Mouse (Mus musculus) inflammation-experienced regulatory T-cells, adult 6 months (primary cell): ENCODE data around the gene Dhrs9. TPM values are rescaled to one million over a fixed set of nuclear protein-coding genes. Genes with fewer than 3 reads are reported as not detected.
A peak's percentile ranks its signal among the peaks of the same experiment; 100 is the strongest.
"Not testable (repeated sequence)": the region's sequence is repeated elsewhere in the genome, so short reads cannot be mapped to it uniquely, and the experiment has no call there.

ENCODE experiments used
- ATAC-seq: one replicate; pipeline ENCODE4 v1.8.0; 2017
- polyA plus RNA-seq, 3 experiments: library from polyadenylated mRNA; unstranded; fragments of 100-300 nt; shearing (Covaris generic); gene quantifications; one replicate each; pipeline ENCODE4 v1.2.1; 2017

Gene Dhrs9
- not detected for polyA plus RNA-seq

DNA sequence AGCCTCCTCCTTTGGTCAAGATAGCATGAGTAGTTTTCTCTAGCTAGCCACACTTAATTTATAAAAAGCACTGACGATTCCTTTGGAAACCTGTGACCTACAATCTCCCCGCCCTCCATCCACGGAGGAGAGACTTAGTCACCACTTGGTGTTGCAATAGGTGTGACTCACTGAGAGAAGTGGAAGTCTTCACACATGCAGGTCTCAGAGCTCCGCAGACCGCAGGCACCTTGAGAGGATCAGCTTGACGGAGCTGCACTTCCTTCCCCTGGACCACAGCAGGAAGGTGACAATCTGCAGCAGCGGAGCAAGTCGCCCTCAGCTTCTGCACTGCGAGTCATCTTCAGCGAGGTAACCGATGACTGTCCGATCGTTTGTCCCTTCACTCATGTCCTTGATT is at the start of gene Dhrs9:
Gene Dhrs9 (plus strand): TSS at position 165 of the 400 bp plus-strand sequence.
- peak; percentile 48 for ATAC-seq

DNA sequence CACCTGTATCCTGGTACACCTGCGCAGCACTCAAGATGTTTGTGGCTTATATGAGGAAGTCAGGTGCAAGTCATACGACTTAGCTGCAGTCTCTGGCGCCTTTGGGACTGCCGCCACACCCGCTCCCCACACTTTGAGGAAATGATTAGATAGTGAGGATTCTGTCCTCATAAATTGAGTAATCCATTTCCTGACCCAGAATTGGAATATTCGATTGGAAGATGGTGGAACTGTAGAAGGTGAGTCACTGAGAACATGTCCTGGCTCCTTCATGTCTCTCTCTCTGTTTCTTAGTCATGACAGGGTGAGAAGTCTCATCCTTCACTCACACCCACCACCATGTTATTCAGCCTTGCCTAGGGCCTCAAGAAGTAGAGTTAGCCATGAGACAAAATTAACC is 48.7 kb upstream of the Dhrs9 start:
- ATAC-seq = not testable (repeated sequence)

DNA sequence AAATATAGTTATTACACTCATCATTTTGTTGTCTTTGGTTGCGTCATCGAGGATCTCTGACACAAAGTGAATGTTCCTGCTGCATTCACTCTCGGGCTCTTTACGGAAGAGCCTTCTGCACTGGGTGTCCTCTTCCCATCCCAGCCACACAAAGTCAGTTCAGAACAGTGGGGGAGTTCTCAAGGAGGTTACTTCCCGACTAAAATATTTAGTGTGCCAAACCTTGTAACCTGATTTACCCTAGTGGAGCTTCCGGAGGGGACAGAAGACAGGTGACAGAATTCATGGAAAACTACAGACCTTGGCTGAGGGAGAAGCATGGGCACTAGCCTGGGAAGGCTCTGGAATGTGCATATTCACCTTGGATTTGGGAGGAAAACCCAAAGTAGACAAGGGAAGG is 38.7 kb upstream of the Dhrs9 start:
- ATAC-seq = no peak

DNA sequence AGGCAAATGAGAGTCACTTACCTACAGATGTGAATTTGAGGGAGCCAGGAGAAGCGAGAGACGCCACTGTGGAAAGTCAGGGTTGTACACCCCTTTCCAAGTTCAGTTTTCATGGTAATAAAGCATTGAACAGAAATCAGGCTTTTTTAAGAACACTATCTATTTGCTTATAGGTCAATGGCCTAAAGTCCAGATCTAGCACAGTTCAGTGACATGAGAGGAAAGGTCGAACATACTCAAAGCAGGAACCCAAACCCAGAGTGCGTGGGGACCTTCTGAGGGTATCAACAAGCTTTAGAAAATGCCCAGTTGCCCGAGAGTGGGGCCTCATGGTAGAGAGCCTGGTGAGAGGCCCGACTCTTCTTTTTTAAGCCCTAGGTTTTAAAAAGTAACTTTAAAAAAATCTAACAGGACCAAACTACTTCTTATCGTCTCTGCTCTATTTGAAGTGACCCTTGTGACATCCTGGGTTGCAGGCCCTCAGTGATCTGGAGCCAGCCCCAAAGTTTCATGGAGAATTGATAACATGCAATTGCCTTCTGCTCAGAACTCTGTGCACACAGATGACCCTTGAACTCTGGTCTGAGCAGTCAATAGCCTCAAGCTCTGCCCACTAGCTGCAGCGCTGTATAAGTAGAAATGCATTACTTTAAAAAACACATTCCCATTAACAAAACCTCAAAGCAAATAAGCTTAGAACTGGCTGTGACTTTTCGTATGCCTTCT is 37.6 kb upstream of the Dhrs9 start, which contains the start of gene Abcb11:
Gene Abcb11 (minus strand): TSS at position 121 of the 726 bp plus-strand sequence.
- ATAC-seq = no peak

DNA sequence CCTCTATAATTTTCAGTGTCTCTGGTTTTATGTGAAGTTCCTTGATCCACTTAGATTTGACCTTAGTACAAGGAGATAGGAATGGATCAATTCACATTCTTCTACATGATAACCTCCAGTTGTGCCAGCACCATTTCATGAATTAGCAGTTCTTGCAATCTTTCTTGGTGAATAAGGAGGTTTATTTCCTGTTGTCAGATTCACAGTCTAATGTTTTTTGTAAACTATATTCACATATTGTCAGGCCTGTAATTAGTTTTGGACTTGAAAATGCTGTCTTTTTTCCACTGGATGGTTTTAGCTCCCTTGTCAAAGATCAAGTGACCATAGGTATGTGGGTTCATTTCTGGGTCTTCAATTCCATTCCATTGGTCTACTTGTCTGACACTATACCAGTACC is 24.8 kb upstream of the Dhrs9 start:
- peak; percentile 100 for ATAC-seq

DNA sequence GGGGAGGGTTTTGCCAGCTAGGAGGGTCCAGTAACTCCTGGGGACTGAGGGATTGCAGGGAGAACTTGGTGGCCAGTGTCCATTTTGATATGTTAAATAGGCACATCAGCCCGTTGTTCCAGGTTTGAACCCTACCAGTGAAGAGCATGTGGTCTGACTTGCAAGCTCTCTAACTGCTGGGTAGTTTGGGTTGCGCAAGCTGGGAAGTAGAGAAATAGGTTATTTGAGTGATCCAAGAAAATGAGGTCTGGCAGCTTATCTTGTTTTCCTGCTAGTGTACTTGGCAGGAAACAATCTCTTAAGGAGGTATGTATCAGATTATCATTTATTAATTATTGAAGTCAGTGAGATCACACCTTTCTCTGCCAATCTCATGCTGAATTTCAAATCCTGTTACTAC is 15.4 kb upstream of the Dhrs9 start:
- no peak for ATAC-seq

DNA sequence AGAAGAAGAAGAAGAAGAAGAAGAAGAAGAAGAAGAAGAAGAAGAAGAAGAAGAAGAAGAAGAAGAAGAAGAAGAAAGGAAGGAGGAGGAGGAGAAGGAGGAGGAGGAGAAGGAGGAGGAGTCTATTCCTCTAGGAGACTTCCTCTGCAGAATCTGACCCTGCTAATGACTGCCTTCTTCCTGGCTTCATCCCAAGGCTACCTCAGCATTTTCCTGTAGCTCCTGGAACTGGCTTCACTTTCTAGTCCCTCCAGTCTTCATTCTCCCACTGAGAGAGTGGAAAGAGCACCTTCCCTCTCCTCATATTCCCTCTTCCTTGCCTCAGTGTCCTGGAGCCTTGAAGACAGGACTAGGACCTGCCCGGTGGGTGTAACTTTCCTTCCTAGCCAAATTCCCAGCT is 15.0 kb upstream of the Dhrs9 start:
- ATAC-seq = no peak

- no peak for ATAC-seq
Measured at GRCm38 (mm10) chr2:69376780-69377179, 3.5 kb upstream of the Dhrs9 start.

DNA sequence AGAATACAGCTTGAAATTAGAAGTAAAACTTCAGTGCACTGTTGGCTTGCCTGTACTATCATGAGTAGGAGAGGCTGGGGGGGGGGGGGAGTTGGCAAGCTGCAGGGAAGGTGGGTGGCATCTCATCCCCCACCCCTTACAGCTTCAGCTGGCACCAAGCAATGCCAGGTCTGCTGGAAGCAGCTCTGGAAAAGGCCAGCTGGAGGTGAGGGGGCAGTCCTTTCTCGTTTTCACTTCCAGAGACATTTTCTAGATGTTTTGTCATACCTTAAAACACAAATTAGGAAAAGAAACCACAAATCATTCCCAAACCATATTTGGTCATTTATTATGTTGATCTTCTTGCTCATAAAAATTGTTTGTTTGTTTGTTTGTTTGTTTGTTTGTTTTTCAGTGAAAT is 444 bp upstream of the Dhrs9 start:
- ATAC-seq = no peak

- no peak for ATAC-seq
Measured at GRCm38 (mm10) chr2:69381740-69382139, 1.5 kb downstream of the Dhrs9 start.

- ATAC-seq = no peak
Measured at GRCm38 (mm10) chr2:69382838-69383237, 2.6 kb downstream of the Dhrs9 start.

DNA sequence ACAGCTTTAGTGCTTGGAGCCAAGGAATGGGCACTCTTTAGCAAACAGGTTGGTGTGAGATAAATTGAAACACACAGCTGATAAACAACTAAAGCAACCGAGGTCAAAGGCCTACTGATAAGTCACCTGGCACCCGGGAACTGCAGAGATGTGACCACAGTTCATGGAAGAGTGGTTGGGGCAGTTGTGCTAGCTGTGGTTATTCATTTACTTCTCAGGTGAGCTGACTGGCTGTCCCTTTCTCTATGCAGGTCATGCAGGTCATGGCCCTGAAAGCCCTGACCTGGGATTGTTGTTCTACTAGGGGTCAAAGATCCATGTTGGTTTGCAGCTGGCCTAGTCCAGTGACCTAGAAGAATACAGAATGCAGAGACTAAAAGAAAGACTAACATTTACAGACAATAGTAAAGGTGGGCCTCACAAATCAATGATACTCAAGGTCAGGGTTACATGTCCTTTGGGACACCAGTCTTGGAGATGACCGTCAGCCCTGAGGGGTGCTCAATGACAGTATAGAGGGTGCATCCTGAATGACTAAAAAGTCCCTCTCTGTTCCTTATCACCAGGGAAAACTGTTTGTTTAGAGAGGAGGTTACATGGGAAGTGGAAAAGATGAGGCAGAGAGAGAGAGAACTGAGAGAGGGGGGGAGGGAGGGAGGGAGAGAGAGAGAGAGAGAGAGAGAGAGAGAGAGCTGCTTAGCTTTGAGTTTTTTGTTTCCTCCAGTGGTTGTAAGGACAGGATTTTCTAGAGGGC is 6.0 kb downstream of the Dhrs9 start:
- no peak for ATAC-seq

DNA sequence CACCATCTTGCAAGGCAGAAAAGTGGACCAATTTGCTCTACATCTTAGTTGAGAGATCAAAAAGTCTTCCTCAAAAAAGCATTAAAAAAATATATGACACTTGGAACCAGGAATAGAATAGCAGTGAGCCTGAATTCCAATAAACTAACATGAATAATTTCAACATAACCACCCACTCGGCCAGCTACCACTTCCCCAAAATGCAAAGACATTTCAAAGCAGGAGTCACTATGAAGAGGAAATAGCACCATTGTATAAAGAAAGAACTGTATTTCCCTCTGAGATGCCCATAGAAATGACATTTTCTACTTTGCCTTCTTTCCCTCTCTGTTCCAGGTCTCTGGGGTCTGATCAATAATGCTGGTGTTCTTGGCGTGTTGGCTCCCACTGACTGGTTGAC is 13.7 kb downstream of the Dhrs9 start:
- ATAC-seq = no peak

DNA sequence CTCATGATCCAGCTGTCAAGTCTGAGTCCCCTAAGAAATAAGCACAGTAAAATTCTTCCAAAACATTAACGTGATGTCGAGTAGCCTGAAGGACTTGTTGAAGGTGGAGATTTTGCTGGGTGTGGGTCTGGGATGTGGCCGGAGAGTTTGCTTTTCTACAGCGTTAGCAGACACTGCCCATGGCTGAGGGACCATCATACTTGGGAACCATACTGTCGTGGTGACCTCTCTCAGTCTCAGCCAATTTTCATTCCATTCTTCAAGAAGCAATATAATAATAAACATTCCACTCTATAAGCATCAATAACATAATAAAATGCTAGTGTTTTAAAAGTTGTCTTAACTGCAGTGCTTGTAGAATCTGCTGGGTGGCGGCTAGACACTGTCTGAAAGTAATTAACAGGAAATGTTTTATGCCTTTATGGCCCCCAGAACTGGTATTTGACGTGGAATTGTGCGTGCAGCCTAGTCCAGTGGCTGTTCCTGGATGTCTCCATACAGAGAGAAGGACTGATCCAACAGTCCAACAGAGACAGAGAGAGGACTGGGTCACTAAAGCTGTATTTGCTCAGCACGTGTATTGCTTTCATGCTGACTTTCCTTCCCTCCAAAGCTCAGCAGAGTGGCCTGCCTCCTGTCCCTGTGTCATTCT is 15.5 kb downstream of the Dhrs9 start:
- ATAC-seq = no peak

- no peak for ATAC-seq
Measured at GRCm38 (mm10) chr2:69396760-69397435, 16.7 kb downstream of the Dhrs9 start.

DNA sequence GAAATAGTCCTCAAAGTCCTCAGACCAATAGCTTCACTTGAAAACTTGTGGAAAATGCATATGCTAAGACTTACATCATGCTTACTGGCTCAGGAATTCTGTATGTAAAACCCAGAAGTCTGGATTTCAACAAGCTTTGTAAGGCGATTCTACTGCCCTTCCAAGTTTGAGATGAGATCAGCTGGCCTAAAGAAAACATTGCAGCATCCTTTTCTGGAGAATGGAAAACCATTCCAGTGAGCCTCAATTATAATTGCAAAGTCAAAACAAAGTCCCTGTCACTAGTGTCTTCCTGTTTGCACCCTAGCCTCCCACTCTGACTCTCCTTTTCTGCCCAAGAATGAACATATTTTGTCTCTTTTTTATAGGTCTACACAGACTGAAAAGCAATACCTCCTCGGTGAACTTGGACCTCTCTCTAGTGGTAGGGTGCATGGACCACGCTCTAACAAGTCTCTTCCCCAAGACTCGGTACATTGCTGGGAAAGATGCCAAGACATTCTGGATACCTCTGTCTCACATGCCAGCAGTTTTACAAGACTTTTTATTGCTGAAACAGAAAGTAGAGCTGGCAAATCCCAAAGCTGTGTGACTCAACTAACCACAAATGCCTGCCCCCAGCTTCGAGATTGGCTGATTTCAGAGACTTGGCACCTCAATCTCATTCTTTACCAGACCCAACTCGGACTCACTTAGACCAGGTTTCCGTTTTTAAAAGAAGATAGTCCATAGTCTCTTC is 20.8 kb downstream of the Dhrs9 start:
- no peak for ATAC-seq

GRCm38 (mm10) chr2:69401891-69402290 is 21.6 kb downstream of the Dhrs9 start:
- no peak for ATAC-seq

DNA sequence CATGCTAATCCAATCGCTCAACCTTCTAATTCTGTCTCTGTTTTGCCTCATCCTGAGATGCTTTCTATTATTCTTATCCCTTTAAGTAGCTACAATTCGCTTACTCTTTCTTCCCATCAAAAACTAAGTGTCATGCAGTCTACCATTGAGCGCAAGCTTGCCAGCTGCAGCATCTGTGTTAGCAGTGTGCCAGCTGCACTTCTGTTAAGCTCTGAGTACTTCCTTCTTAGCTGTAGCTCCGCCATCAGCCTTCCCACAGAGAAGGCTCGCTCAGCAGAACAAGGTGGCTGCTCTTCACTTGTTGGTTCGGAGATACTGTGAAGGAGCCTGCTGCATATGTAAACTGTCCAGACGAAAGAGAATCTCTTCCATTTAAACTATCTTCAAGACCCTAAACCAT is 22.1 kb downstream of the Dhrs9 start:
- no peak for ATAC-seq

DNA sequence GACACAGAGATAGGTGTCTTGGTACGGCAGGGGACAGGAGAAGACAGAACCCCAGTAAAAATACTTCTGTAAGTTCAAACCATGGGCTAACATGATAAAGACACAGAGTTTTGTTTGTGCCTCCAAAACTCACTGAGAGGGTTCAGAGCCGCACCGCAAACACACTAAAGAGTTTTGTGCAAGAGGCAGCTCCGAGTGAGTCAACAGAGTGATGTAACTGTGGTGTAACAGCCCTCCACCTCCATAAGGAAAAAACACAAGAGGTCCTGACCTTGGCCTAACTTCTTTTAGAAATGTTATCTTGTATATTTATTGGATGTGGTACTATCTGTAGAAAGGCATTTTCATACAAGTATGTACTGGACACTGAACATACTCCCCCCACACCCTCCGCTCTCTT is 25.4 kb downstream of the Dhrs9 start:
- no peak for ATAC-seq

GRCm38 (mm10) chr2:69414539-69414938 is 34.3 kb downstream of the Dhrs9 start:
- no peak for ATAC-seq

DNA sequence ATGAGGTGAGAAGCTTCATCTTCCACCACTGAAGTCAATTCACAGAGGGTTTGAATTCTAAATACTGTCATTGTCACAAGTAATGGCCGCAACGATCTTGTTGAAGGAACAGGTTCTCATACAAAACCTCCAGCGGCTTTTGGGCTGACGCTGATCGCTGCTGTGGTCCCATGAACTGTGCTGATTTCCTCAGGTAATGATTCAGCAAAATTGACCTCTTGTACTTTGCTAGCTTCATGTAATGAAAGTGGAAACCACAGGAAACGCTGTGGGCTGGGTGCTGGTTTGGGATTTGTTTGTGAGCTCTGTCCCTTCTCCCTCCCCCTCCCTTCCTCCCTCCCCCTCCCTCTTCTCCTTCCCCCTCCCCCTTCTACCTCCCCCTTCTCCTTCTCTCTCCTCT is 34.8 kb downstream of the Dhrs9 start:
- ATAC-seq = no peak

- ATAC-seq = no peak
Measured at GRCm38 (mm10) chr2:69418294-69418881, 38.1 kb downstream of the Dhrs9 start.
